Mouse (Mus musculus) limb, embryonic 15.5 days (tissue): ENCODE data around the gene Kif13a. TPM values are rescaled to one million over a fixed set of nuclear protein-coding genes. Genes with fewer than 3 reads are reported as not detected.

ENCODE experiments used
- ATAC-seq: fragments of 200-750 bp; cut with Nextera tagmentation; 2 replicates; pipeline ENCODE4 v1.8.0; 2017; ENCODE audit warnings: low read depth, moderate TSS enrichment; ENCODE audit not compliant: insufficient number of reproducible peaks, low FRiP score, low TSS enrichment
- H3K27ac ChIP-seq: fragments of 300-500 bp; sonication (generic); 2 replicates; pipeline ENCODE4 v1.5.1; 2015; ENCODE audit warnings: moderate library complexity, mild to moderate bottlenecking, inconsistent platforms
- H3K27me3 ChIP-seq: fragments of 300-500 bp; sonication (generic); 2 replicates; pipeline ENCODE4 v1.6.1; 2015; ENCODE audit warnings: inconsistent platforms
- H3K36me3 ChIP-seq: fragments of 300-500 bp; sonication (generic); 2 replicates; pipeline ENCODE4 v1.6.1; 2015; ENCODE audit warnings: inconsistent platforms
- H3K4me1 ChIP-seq: fragments of 300-500 bp; sonication (generic); 2 replicates; pipeline ENCODE4 v1.6.1; 2015; ENCODE audit warnings: inconsistent platforms
- H3K4me2 ChIP-seq: fragments of 300-500 bp; sonication (generic); 2 replicates; pipeline ENCODE4 v1.6.1; 2015; ENCODE audit warnings: mild to moderate bottlenecking, inconsistent platforms
- H3K4me3 ChIP-seq: fragments of 300-500 bp; sonication (generic); 2 replicates; pipeline ENCODE4 v1.5.1; 2015; ENCODE audit warnings: mild to moderate bottlenecking, inconsistent platforms
- H3K9ac ChIP-seq: fragments of 300-500 bp; sonication (generic); 2 replicates; pipeline ENCODE4 v1.6.1; 2015; ENCODE audit warnings: inconsistent platforms
- H3K9me3 ChIP-seq: fragments of 300-500 bp; sonication (generic); 2 replicates; pipeline ENCODE4 v1.6.1; 2016; ENCODE audit warnings: inconsistent platforms
- WGBS: fragments of 180-500 bp; shearing (Covaris S2); methylation state at CpG from one replicate; pipeline ENCODE4 v1.1.7; 2015; 5-methylcytosine and 5-hydroxymethylcytosine counted together
- polyA plus RNA-seq: library from polyadenylated mRNA; unstranded; fragments of >200 nt; fragmentation: Nextera tagmentation; extraction: Ambion mirVana; gene quantifications from 2 replicates; pipeline ENCODE4 v1.2.1, GENCODE M21; 2015

Kif13a gene
- polyA plus RNA-seq, 1 experiment from 2014 or later: 23.7 TPM

GRCm38 (mm10) chr13:46852470-46852869, 77.2 kb downstream of the Kif13a start:
- no peak for ATAC-seq
- Histone ChIP-seq H3K4me2 (no peak overlapping the region), H3K9ac (no peak overlapping the region), H3K9me3 (no peaks in the 10 kb centered on the region), H3K4me3 (no peak overlapping the region), H3K36me3 (no peaks in the 10 kb centered on the region), H3K27ac (no peak overlapping the region), H3K4me1 (no peaks in the 10 kb centered on the region; the same call in 1 of the 2 replicates), H3K27me3 (no peaks in the 10 kb centered on the region)
- WGBS: 95% methylated on average over 4 of the region's 4 CpGs

GRCm38 (mm10) chr13:46845456-46845855, 84.2 kb downstream of the Kif13a start:
- Histone ChIP-seq H3K36me3 (no peaks in the 10 kb centered on the region), H3K4me3 (no peak overlapping the region), H3K9me3 (no peaks in the 10 kb centered on the region), H3K4me2 (no peak overlapping the region), H3K9ac (no peak overlapping the region), H3K27me3 (no peaks in the 10 kb centered on the region), H3K27ac (no peak overlapping the region), H3K4me1 (peaks cover 4% of the 10 kb centered on the region; the same call in 1 of the 2 replicates)
- WGBS: 81% methylated on average over 9 of the region's 9 CpGs
- no peak for ATAC-seq

- Histone ChIP-seq H3K4me2 (no peak overlapping the region), H3K9ac (no peak overlapping the region), H3K27ac (no peak overlapping the region), H3K9me3 (no peaks in the 10 kb centered on the region), H3K4me3 (no peak overlapping the region), H3K36me3 (no peaks in the 10 kb centered on the region), H3K27me3 (no peaks in the 10 kb centered on the region), H3K4me1 (peaks cover 8% of the 10 kb centered on the region; the same call in 1 of the 2 replicates)
- no peak for ATAC-seq
- WGBS: 76% methylated on average over 12 of the region's 12 CpGs
Observed at GRCm38 (mm10) chr13:46844561-46845235, 85.0 kb downstream of the Kif13a start.

DNA sequence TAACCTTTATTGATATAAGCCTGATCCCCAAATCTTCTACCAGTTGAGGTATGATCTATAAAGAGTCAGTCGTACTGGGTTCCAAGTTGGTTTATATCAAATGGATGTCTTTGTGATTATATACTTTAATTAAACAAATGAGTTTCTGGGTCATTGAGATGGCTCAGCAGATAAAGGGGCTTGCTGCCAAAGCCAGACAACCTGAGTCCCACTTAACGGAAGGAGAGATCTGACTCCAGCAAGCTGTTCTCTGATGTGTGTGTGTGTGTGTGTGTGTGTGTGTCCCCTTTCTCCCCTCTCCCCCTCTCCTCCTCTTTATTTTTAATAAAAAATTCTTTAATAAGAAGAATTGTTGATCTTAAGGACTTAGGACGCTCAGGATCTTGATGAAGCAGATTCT, 86.0 kb downstream of the Kif13a start:
- Histone ChIP-seq H3K4me2 (no peak overlapping the region), H3K9ac (no peak overlapping the region), H3K36me3 (no peaks in the 10 kb centered on the region), H3K4me1 (peaks cover 8% of the 10 kb centered on the region; the same call in 1 of the 2 replicates), H3K27ac (no peak overlapping the region), H3K27me3 (no peaks in the 10 kb centered on the region), H3K4me3 (no peak overlapping the region), H3K9me3 (no peaks in the 10 kb centered on the region)
- ATAC-seq: no peak
- WGBS: 77% methylated on average over 3 of the region's 3 CpGs

DNA sequence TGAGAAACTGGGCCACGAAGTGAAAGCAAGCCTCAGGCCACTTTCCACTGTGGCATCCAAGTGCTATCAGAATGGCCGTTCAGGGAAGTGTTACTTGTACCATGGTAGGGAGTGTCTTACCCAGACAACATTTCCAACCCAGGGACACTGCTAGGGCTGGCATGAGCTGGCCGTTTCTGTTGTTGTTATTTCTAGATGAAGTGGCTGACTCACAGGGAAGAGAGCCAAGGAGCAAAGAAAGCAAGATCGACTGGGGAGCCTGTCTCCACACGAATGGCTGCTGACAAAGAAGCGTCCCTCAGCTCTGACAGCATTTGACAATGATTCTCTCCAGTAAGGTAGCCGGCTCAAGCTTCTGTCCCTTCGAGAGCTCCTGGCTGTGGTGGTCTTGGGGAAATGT, 87.5 kb downstream of the Kif13a start:
- WGBS: 66% methylated on average over 8 of the region's 8 CpGs
- no peak overlapping the region for H3K4me2 ChIP-seq
- peak overlapping the region; percentile 33; the same call in 1 of the 2 replicates for H3K27ac ChIP-seq
- H3K36me3 ChIP-seq: no peaks in the 10 kb centered on the region
- no peak overlapping the region for H3K9ac ChIP-seq
- ATAC-seq: no peak
- no peak overlapping the region for H3K4me3 ChIP-seq
- no peaks in the 10 kb centered on the region for H3K9me3 ChIP-seq
- H3K27me3 ChIP-seq: no peaks in the 10 kb centered on the region
- H3K4me1 ChIP-seq: peaks cover 8% of the 10 kb centered on the region; the same call in 1 of the 2 replicates

- no peak for ATAC-seq
Observed at GRCm38 (mm10) chr13:46841668-46842067, 88.0 kb downstream of the Kif13a start.

DNA sequence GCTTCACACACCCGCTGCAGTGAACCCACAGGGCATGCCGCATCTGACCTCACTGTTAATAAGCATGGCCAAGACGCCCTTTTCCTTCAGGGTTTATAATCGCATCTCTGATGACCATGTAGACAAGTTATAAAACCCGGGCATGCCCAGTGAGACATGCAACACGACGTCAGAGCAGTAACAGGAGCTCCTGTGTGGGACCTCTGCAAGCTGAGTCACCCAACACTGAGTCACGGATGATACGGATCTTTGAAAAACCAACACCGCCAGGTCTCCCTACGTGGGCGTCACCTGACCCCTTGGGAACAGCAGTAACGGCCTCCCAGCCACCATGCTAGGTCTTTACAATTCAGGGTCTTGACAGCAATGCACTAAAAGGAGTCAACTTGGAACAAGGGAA, 89.0 kb downstream of the Kif13a start:
- H3K4me2 ChIP-seq: no peak overlapping the region
- H3K27me3 ChIP-seq: no peaks in the 10 kb centered on the region
- H3K27ac ChIP-seq: peak overlapping the region; percentile 57; the same call in 1 of the 2 replicates
- H3K36me3 ChIP-seq: 0 out of 2 replicates have a peak, but pooled peaks cover 3% of the 10 kb centered on the region
- WGBS: 75% methylated on average over 13 of the region's 13 CpGs
- H3K4me1 ChIP-seq: peaks cover 8% of the 10 kb centered on the region; the same call in 1 of the 2 replicates
- no peaks in the 10 kb centered on the region for H3K9me3 ChIP-seq
- no peak overlapping the region for H3K4me3 ChIP-seq
- peak; percentile 55; the same call in 1 of the 2 replicates for ATAC-seq
- H3K9ac ChIP-seq: no peak overlapping the region

More at GRCm38 (mm10) chr13:46841668-46842067, 88.0 kb downstream of the Kif13a start:
- H3K27ac ChIP-seq: peak overlapping the region; percentile 43; the same call in 1 of the 2 replicates
- no peaks in the 10 kb centered on the region for H3K27me3 ChIP-seq
- H3K4me3 ChIP-seq: no peak overlapping the region
- no peak overlapping the region for H3K4me2 ChIP-seq
- no peak overlapping the region for H3K9ac ChIP-seq
- H3K36me3 ChIP-seq: 0 out of 2 replicates have a peak, but pooled peaks cover under 1% of the 10 kb centered on the region
- H3K4me1 ChIP-seq: peaks cover 8% of the 10 kb centered on the region; the same call in 1 of the 2 replicates
- WGBS: 73% methylated on average over 3 of the region's 3 CpGs
- H3K9me3 ChIP-seq: no peaks in the 10 kb centered on the region

GRCm38 (mm10) chr13:46839236-46839635, 90.4 kb downstream of the Kif13a start:
- Histone ChIP-seq H3K4me2 (no peak overlapping the region), H3K4me3 (no peak overlapping the region), H3K36me3 (0 out of 2 replicates have a peak, but pooled peaks cover 3% of the 10 kb centered on the region), H3K27ac (no peak overlapping the region), H3K9me3 (no peaks in the 10 kb centered on the region), H3K4me1 (peaks cover 8% of the 10 kb centered on the region; the same call in 1 of the 2 replicates), H3K27me3 (no peaks in the 10 kb centered on the region), H3K9ac (no peak overlapping the region)
- ATAC-seq: no peak
- 95% methylated on average over 3 of the region's 3 CpGs for WGBS

GRCm38 (mm10) chr13:46838551-46838950, 91.1 kb downstream of the Kif13a start:
- no peaks in the 10 kb centered on the region for H3K27me3 ChIP-seq
- no peak overlapping the region for H3K4me3 ChIP-seq
- H3K36me3 ChIP-seq: 0 out of 2 replicates have a peak, but pooled peaks cover 3% of the 10 kb centered on the region
- 60% methylated on average over 2 of the region's 2 CpGs for WGBS
- peaks cover 8% of the 10 kb centered on the region; the same call in 1 of the 2 replicates for H3K4me1 ChIP-seq
- H3K9ac ChIP-seq: no peak overlapping the region
- no peak overlapping the region for H3K27ac ChIP-seq
- H3K9me3 ChIP-seq: no peaks in the 10 kb centered on the region
- no peak overlapping the region for H3K4me2 ChIP-seq
- no peak for ATAC-seq

- Histone ChIP-seq H3K9me3 (no peaks in the 10 kb centered on the region), H3K4me1 (peaks cover 3% of the 10 kb centered on the region; the same call in 1 of the 2 replicates), H3K4me3 (no peak overlapping the region), H3K36me3 (peaks cover 18% of the 10 kb centered on the region), H3K27ac (no peak overlapping the region), H3K4me2 (no peak overlapping the region), H3K27me3 (no peaks in the 10 kb centered on the region), H3K9ac (no peak overlapping the region)
- 85% methylated on average over 11 of the region's 11 CpGs for WGBS
- no peak for ATAC-seq
Observed at GRCm38 (mm10) chr13:46835351-46835750, 94.3 kb downstream of the Kif13a start.

GRCm38 (mm10) chr13:46834805-46835204, 94.9 kb downstream of the Kif13a start:
- ATAC-seq: no peak
- Histone ChIP-seq H3K9me3 (no peaks in the 10 kb centered on the region), H3K27ac (no peak overlapping the region), H3K4me1 (0 out of 2 replicates have a peak, but pooled peaks cover under 1% of the 10 kb centered on the region), H3K27me3 (no peaks in the 10 kb centered on the region), H3K36me3 (peaks cover 23% of the 10 kb centered on the region), H3K4me2 (no peak overlapping the region), H3K4me3 (no peak overlapping the region), H3K9ac (no peak overlapping the region)
- 88% methylated on average over 10 of the region's 10 CpGs for WGBS

DNA sequence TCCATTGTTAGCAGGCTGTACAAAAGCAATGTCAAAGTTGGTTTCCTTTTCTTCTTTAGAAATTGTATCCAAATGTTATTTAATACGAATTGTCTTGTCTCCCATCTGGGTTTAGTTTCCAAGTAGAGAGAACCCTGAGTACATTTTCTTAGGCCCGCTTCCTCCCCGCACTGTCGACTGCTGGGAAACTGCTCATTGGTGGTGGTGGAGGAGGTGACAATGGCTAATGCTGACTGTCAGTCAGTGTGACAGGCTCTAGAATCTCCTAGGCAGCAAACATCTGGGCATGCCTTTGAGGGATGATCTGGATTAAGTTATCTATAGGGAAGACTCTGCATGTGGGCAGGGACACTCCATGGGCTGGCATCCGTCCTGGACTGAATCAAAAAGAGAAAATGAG, 96.1 kb downstream of the Kif13a start:
- no peak for ATAC-seq
- Histone ChIP-seq H3K4me2 (no peak overlapping the region), H3K27ac (no peak overlapping the region), H3K9me3 (no peaks in the 10 kb centered on the region), H3K4me1 (no peaks in the 10 kb centered on the region), H3K9ac (no peak overlapping the region), H3K36me3 (peaks cover 32% of the 10 kb centered on the region), H3K4me3 (no peak overlapping the region), H3K27me3 (no peaks in the 10 kb centered on the region)
- WGBS: 73% methylated on average over 5 of the region's 5 CpGs
